Mouse (Mus musculus) megakaryocyte, adult 5-6 weeks (primary cell): Measurements from ENCODE around the gene BC117090. TPM values are rescaled to one million over a fixed set of nuclear protein-coding genes. Genes with fewer than 3 reads are reported as not detected.
"Not testable (repeated sequence)": the region's sequence is repeated elsewhere in the genome, so short reads cannot be mapped to it uniquely, and the experiment has no call there.

ENCODE experiments used
- ATAC-seq: 2 replicates; pipeline ENCODE4 v1.8.0; 2016; ENCODE audit warnings: mild to moderate bottlenecking, inconsistent platforms; ENCODE audit not compliant: poor library complexity, severe bottlenecking
- total RNA-seq, 2 experiments: library from RNA; stranded (forward) in 1 of 2; stranded (reverse) in 1 of 2; fragments of 153-499, 151-499 nt in 1 of 2; fragments of 221-1000, 200-1000 nt in 1 of 2; gene quantifications; 2 replicates each; pipeline versions ENCODE4 v1.2.3 to v1.2.4; 2015 to 2017

Gene BC117090
- total RNA-seq (2015) (0.78 TPM in 1 of 2 replicates, not detected in the other), total RNA-seq (2017) (not detected in 2 replicates)

DNA sequence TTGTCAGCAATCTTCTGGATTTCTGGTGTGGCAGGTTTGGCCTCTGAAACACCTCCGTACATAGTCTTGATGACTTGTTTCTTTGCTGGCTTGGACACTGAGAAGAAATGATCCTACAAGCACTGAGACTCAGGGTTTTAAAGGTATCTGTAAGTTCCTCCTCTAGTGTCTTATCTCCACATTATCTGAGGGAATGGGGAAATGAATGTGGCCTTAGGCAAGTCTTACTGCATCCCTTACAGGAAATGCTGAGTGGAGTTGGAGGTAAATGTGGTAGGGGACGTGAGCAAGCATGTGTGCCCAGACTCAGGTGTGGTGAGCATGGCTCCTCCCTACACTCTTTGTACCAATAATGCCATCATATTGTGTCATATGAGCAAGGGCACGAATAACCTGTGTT lies at the start of gene BC117090:
BC117090 (minus strand) TSS at position 101 of the 400 bp plus-strand sequence.
- ATAC-seq: no peak

DNA sequence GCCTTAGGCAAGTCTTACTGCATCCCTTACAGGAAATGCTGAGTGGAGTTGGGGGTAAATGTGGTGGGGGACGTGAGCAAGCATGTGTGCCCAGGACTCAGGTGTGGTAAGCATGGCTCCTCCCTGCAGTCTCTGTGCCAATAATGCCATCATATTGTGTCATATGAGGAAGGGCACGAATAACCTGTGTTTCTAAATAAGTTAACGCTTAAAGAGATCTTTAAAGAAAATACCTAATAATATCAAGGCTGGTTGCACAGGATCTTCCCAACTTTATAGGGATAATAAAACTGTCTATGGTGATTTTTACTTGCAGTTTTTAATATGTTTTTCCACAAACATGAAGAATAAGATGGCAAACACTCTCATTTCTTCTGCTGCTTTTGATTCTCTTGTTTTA lies 33.5 kb upstream of the BC117090 start, which contains the start of gene BC100530:
BC100530 (minus strand) TSS at position 101 of the 400 bp plus-strand sequence.
- 0 out of 2 replicates have a peak, but pooled peaks have one; percentile 18 for ATAC-seq

DNA sequence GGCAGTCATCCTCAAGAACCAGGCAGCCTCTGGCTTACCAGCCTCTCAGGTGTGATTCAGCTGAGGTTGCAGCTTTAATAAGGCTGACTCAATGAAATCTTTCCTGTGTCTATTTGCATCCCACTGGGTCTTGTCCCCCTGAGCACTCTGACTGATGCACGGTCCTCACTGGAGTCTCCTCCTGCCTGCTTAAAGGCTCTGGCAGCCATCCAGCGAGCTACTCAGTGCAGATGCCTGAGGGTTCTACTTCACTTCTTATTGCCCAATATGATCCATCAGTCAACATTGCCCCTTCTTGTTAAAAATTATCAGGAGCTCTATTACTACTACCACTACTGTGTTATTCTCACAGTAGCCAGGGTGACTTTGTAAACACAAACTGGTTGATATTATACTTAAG lies 3.0 kb upstream of the BC117090 start:
- ATAC-seq: no peak

DNA sequence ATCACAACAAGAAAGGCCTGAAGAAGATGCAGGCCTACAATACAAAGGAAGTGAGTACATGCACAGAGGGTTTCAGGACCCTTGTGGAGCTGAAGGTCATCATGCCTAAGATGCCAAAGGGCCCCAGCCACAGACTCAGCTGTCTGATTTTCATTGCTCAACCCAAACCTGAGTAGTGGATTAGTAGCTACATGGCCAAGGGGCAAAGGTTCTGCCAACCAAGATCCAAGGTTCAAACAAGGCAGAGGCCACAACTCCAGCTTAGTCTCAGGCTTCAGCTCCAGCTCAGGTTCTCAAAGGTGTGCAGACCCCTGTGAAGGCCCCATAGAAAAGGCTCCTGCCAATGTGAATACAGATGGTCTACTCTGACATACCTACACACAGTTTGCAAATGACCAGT lies 14.8 kb downstream of the BC117090 start:
- ATAC-seq: no peak

- ATAC-seq: not testable (repeated sequence)
Measured at GRCm38 (mm10) chr16:36316111-36316510, 18.0 kb downstream of the BC117090 start.

DNA sequence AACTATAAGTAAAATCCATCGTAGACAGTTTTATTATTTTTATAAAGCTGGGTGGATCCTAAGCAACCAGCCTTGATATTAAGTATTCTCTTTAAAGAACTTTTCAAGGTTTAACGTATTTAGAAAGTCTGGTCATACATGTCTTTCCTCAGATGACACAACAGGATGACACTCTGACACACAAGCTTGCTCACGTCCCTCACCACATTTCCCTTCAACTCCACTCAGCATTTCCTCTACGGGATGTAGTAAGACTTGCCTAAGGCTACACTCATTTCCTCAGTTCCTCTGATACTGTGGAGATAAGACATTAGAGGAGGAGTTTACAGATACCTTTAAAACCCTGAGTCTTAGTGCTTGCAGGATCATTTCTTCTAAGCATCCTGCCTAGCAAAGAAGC lies 26.5 kb downstream of the BC117090 start:
- ATAC-seq: no peak

GRCm38 (mm10) chr16:36289140-36289539 lies 45.0 kb downstream of the BC117090 start:
- ATAC-seq: peak; percentile 69

- ATAC-seq: peak; percentile 47
Measured at GRCm38 (mm10) chr16:36276796-36277195, 57.3 kb downstream of the BC117090 start, which contains the start of gene Stfa1. Gene Stfa1, plus strand, starts transcription at chr16:36276951.

Other genes starting within 250 kb of the BC117090 start
- gene Csta1, start 203.1 kb downstream of the BC117090 start, total RNA-seq (2015): not detected in 2 replicates
- gene Csta1, start 203.1 kb downstream of the BC117090 start, total RNA-seq (2017): not detected in 2 replicates
- gene Stfa2l1, start 177.5 kb downstream of the BC117090 start, total RNA-seq (2015): 187 and 247 TPM in 2 replicates
- gene Stfa2l1, start 177.5 kb downstream of the BC117090 start, total RNA-seq (2017): 52.8 and 60.3 TPM in 2 replicates
- 135 and 136 TPM in 2 replicates for gene Gm5483, start 150.1 kb downstream of the BC117090 start, total RNA-seq (2015)
- gene Gm5483, start 150.1 kb downstream of the BC117090 start, total RNA-seq (2017): 136 and 159 TPM in 2 replicates
- 1.0 TPM in 1 of 2 replicates, not detected in the other for gene Gm5416, start 123.9 kb downstream of the BC117090 start, total RNA-seq (2015)
- gene Gm5416, start 123.9 kb downstream of the BC117090 start, total RNA-seq (2017): not detected in 2 replicates
- 1.1 TPM in 1 of 2 replicates, not detected in the other for gene 2010005H15Rik, start 112.9 kb downstream of the BC117090 start, total RNA-seq (2015)
- gene 2010005H15Rik, start 112.9 kb downstream of the BC117090 start, total RNA-seq (2017): not detected in 2 replicates
- 15.0 and 16.9 TPM in 2 replicates for gene Stfa1, start 57.4 kb downstream of the BC117090 start, total RNA-seq (2015)
- gene Stfa1, start 57.4 kb downstream of the BC117090 start, total RNA-seq (2017): 6.9 and 10.9 TPM in 2 replicates
- gene BC100530, start 33.4 kb upstream of the BC117090 start, total RNA-seq (2015): 7.3 and 16.5 TPM in 2 replicates
- 5.6 and 6.5 TPM in 2 replicates for gene BC100530, start 33.4 kb upstream of the BC117090 start, total RNA-seq (2017)
- 21.8 and 22.7 TPM in 2 replicates for gene Stfa2, start 74.1 kb upstream of the BC117090 start, total RNA-seq (2015)
- gene Stfa2, start 74.1 kb upstream of the BC117090 start, total RNA-seq (2017): 1.8 and 7.9 TPM in 2 replicates
- 15.1 and 18.2 TPM in 2 replicates for gene Stfa3, start 121.1 kb upstream of the BC117090 start, total RNA-seq (2015)
- 14.5 and 18.9 TPM in 2 replicates for gene Stfa3, start 121.1 kb upstream of the BC117090 start, total RNA-seq (2017)
- gene Casr, start 227.8 kb upstream of the BC117090 start, total RNA-seq (2015): not detected in 2 replicates
- gene Casr, start 227.8 kb upstream of the BC117090 start, total RNA-seq (2017): not detected in 2 replicates